Mouse (Mus musculus) natural killer cell, adult 2 months (primary cell): ENCODE results near the gene Fars2.
"Not testable (repeated sequence)": the region's sequence is repeated elsewhere in the genome, so short reads cannot be mapped to it uniquely, and the experiment has no call there.

Experiments
- DNase-seq, 2 experiments: peaks; one replicate each; pipeline ENCODE4 v3.0.0; 2022; ENCODE audit warnings: low spot score in 2 of 2

The Fars2 gene

GRCm38 (mm10) chr13:36367712-36368491 is 250.7 kb downstream of the Fars2 start:
- no peak for DNase-seq

GRCm38 (mm10) chr13:36368799-36369198 is 251.6 kb downstream of the Fars2 start:
- no peak for DNase-seq

- DNase-seq = no peak
These were observed 252.2 kb downstream of the Fars2 start for GRCm38 (mm10) chr13:36369400-36369799.

DNA sequence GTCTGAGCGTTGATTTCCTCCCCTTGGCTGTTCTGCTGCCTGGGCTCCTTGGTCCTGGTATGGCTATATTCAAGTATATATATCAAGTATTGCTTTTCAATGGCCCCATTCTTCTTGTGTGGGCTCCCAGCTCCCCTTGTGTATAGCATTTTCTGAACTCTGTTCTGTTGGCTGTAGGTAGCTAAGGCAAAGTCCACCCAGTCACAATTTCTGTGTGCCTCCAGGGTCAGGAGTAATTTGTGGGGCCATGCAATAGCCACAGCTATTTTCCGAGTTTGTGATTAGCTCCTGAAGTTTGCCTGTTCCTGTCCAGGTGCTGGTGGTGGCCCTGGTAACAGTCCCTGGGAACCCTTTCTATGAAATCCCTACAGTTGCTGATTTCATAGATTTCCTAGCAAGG is 266.0 kb downstream of the Fars2 start:
- DNase-seq = no peak

DNA sequence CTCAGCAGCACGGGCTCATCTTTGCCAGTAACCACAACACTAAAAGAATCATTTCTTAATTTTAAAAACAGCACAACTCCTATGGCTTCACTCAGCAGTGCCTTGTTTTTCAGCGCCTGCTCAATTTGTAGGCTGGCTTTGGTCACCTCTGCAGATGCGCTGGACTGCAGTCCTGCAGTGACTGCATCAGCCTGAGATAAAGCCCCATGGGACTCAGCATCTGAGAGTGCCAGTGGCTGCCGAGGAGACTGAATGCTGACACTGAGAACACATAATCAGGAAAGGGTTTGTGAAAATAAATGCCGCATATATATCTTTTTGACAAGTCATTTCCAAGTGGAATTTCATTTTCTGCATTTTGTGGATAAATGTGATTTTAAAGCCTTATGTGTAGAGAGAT is 268.9 kb downstream of the Fars2 start:
- no peak for DNase-seq

- DNase-seq = no peak
These were observed 274.7 kb downstream of the Fars2 start for GRCm38 (mm10) chr13:36391936-36392335.

- no peak for DNase-seq
These were observed 275.5 kb downstream of the Fars2 start for GRCm38 (mm10) chr13:36392666-36393065.

DNA sequence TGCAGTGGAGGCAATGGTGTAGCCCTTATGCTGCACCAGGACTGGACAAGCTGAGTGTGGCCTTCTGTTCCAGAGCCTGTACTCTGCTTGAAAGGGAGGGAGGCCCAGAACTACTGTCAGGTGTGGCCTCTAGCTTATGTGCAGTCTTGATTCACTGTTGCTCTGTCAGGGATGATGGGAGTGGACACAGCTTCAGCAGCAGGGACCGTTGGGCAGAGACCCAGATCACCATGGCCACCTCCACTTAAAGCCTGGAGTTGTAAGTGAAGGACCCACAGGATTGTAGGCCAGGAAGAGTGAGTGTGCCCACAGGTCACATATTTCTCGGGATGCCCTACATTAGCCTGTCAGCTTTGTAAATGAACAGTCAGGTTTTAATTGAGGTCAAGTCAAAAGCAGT is 283.8 kb downstream of the Fars2 start:
- no peak for DNase-seq

GRCm38 (mm10) chr13:36413276-36413675 is 296.1 kb downstream of the Fars2 start:
- DNase-seq = no peak

- DNase-seq = no peak
These were observed 298.0 kb downstream of the Fars2 start for GRCm38 (mm10) chr13:36415176-36415575.

- DNase-seq = no peak
These were observed 299.3 kb downstream of the Fars2 start for GRCm38 (mm10) chr13:36416546-36416945.

DNA sequence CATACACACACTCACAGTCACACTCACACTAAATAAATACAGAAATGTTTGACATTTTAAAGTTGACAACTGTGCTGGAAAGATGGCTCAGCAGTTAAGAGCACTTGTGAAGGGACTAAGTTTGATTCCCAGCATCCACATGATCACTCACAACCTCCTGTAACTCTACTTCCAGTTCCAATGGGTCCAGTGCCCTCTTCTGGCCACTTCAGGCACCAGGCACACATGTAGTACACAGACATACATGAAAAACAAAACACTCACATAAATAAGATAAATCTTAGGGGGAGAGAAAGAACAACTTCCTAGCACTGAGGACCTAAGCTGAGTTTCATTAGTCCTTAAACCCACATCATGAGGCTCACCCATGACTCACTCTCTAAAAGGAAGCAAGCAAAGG is 302.1 kb downstream of the Fars2 start:
- no peak for DNase-seq

DNA sequence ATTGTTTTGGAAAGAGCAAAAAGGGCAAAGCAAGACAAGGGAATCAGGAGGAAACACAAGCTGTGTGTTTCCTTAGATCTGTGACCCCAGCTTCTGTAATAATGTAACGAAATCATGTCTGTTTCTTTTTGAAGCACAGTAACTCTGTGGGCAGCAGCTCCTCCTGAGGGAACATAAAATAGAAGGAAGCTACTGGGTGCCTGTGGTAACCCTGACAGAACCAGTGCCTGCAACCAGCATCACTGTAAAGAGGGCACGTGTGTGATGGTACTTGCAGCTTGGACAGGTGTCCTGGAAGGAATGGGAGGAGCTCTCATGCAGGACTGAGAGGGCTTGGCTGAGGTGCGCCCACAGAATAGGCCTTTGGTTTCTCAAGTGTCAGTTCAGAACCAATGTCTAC is 305.2 kb downstream of the Fars2 start:
- DNase-seq = no peak

GRCm38 (mm10) chr13:36425824-36426705 is 308.9 kb downstream of the Fars2 start:
- not testable (repeated sequence) for DNase-seq

DNA sequence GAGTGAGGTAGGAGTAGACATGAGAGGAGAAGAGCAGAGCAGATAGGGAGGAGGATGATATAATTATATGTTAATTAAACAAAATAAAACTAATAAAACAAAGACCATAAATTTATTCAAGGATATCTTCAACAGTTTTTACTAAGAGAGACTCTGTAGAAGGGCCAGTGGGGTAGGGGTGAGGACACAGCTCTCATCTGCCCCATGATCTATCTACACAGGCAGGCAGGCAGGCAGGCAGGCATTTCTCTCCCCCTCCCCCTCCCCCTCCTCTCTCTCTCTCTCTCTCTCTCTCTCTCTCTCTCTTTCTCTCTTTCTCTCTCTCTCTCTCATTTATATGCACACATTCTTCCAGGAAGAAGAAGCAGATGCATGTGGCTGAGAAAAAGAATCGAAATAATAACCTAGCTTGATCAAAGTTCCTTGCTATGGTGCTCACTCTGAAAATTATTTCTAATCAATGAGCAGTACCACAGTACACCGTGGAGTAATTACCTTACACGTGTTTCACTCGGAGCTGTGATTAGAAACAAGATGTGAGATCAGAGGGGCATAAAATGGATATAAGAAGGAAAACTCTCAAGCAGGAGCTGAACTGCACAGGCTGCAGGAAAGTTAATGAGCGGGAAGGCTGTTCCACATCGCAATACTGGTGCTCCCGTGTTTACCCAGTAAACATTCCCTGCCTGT is 312.4 kb downstream of the Fars2 start:
- no peak for DNase-seq

- DNase-seq = no peak
These were observed 313.4 kb downstream of the Fars2 start for GRCm38 (mm10) chr13:36430420-36431114.

GRCm38 (mm10) chr13:36431974-36432518 is 314.8 kb downstream of the Fars2 start:
- DNase-seq = no peak

- no peak for DNase-seq
These were observed 327.7 kb downstream of the Fars2 start for GRCm38 (mm10) chr13:36444748-36445423.

DNA sequence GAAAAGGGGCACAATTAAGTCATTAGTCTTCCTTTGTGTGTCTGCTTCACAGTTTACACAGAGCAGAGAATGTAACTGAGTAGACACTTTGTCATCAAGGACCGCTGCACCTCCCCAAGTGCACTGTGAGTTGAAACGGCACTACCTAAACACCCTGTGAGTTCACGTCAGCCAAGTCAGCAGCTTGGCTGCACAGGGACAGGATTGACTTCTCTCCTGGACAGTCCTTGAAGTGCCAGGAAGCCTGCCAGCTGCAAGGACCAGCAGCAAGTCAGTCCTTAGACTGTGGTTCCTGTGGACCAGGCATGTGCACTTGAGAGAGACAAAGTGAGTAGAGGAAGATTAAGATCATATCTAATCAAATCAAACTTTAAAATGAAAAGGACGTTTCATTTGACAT is 330.7 kb downstream of the Fars2 start:
- DNase-seq = no peak

GRCm38 (mm10) chr13:36448565-36448964 is 331.4 kb downstream of the Fars2 start:
- DNase-seq = no peak

- no peak for DNase-seq
These were observed 334.2 kb downstream of the Fars2 start for GRCm38 (mm10) chr13:36451437-36451836.
